Mouse (Mus musculus) telencephalon, adult 2 months (tissue): ENCODE results near the gene Ascl2.

Experiments
- DNase-seq: peaks from one replicate; pipeline ENCODE4 v3.0.0-alpha.2; 2011; ENCODE audit warnings: low read depth, low spot score

Ascl2 gene

GRCm38 (mm10) chr7:142968809-142969511 lies at the start of gene Ascl2:
Gene Ascl2, minus strand, starts transcription at chr7:142969264.
- no peak for DNase-seq

DNA sequence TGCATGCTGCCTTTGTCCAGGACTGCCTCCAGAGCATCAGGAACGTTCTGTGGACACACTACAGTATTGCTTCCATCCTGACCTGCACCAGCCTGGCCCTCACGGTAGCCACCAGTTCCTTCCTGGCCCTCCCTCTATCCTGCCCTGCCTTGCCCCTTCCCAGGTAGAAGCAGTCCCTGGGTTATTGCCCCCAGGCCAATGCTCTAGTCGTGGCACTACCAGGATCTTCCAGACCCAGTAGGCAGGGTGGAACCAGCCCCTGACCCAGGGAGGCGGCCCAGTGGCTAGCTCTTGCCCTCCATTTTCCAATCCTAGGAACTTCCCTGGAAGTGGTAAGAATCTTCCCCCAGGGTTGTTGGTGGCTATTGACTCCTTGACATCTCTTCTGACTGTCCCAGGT lies 48.1 kb upstream of the Ascl2 start:
- DNase-seq: no peak

DNA sequence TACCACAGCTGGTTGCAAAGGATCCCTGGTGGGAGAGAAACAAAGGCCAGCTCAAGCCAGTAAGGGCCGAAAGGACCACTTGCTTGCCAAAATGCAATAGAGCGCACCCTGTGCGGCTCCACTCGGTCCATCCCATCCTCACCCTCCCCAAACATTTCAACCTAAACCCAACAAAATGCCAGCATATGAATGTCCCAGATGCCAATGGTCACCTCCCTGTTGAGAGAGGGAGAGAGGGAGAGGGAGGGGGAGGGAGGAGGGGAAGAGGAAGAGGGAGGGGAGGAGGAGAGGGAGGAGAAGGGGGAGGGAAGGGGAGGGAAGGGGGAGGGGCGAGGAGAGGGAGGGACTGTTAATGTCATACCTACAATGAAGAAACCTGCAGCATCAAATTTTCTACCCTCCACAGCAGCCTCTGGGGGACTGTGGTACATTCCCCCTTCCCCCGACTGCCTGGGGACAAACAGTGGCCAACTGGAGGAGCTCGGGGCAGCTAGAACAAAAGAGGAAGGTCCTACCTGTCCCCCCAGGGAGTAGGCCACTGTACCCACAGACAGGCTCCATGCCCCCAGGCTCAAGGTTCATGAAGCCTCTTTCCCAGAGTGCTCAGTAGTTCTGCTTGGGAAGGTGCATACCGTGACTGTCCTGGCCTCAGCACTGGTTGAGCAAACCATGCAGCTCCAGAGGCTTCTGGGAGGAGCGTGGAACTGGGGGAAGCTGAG lies 47.5 kb upstream of the Ascl2 start:
- no peak for DNase-seq

DNA sequence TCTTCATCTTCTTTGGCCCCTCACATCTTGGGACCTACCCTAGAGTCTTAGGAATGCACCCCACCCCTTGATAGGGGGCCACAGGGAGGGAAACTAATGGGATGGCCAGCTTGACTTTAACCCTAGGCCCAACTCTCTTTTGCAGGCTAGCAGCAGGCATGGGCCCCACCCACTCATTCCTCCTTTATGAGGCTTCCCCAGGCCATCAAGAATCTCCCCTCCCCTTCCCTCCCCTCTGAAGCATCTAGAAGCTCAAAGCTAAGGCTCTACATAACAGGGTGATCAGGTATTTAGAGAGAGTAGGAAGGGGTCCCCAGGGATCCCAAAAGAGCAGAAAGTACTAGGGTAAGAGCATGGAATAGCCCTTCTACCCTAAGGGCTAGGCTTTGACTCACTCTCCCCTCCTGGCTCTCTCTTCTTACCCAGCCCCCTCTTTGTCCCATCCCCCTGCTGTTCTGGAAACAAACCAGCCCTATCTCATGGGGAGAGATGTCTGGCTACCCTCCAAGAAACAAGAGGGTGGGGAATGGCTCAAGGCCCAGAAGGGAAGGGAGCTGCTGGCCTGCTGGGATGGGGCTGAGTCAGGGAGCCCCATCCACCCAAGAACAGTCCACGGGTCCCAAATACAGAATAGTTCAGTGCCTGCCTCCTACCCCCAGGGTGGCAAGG lies 46.8 kb upstream of the Ascl2 start:
- peak; percentile 56 for DNase-seq

DNA sequence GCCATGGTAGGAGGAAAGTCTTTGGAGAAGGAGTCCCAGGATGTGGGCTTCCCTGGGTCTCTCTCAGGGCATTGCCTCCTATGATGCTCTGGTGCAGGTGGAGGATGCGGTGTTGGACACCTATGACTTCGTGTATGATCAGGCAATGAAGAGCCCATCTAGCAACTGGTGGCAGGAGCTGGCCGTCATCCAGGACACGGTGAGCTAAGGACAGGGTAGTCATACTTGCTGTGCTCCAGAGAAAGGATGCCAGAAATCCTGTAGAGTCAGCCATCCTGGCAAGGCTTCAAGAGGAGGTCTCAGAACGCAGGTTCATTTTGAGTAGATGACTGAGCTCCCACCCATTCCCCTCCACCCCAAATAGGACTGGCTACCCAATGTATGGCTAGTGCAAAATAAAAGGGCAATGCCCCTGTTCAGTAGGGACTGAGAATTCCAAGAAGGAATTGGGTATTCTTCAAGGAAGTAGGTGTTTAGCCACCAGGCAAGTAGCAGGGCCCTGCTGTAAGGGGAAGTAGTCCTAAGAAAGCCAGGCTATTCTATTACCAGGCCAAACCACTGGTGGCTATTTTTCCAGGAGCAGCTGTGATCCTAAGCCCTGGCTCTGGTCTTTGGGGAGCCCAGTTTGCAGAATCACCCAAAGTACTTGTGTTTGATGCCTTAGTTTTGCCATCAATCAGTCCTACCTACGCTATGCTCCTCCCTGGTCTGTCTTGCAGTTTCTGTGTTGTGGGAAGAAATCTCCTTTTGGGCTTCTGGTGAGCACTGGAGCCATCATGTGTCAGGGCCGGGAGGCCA lies 46.0 kb upstream of the Ascl2 start:
- no peak for DNase-seq

GRCm38 (mm10) chr7:143013420-143014178 lies 44.5 kb upstream of the Ascl2 start:
- DNase-seq: no peak

GRCm38 (mm10) chr7:143012230-143012875 lies 43.3 kb upstream of the Ascl2 start:
- no peak for DNase-seq

GRCm38 (mm10) chr7:143011226-143011625 lies 42.2 kb upstream of the Ascl2 start:
- no peak for DNase-seq

- DNase-seq: no peak
Observed at GRCm38 (mm10) chr7:143009996-143010395, 40.9 kb upstream of the Ascl2 start.

GRCm38 (mm10) chr7:143008996-143009665 lies 40.1 kb upstream of the Ascl2 start:
- no peak for DNase-seq

GRCm38 (mm10) chr7:143008370-143008926 lies 39.4 kb upstream of the Ascl2 start:
- DNase-seq: no peak

DNA sequence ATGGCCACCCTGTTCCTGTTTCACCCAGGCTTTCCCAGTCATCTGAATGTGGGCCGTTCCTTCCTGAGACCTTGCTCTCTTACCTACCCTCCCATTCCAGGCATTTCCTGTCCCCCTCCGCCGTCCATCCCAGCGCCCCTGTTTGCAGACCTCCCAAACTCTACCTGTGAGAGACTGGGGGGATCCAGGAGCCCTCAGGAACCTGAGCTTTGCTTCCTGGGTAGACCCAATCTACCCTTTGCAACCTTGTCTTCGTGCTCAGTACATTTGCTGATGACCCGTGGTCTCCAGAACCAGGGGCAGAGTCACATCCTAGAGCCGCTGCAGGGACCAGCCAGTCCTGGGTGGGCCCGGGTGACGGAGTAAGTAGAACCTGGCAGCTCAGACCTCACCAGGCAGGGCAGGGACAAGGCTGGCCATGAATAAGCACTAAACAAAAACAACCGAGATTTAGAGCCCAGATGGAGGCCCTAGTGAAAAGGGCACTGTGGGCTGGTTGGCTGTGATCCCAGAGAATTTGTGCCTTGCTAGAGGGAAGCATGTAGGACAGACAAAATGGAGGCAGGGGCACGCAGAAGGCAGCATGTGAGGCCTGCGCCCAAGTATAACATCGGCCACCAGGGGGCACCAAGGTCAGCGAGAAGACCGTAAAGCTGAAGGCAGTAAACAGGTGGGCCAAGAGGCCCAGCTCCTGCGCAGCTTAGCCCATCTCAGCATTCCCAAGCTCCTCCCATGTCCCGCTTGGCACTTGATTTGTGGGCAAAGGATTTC lies 38.7 kb upstream of the Ascl2 start:
- DNase-seq: peak; percentile 58

- no peak for DNase-seq
Observed at GRCm38 (mm10) chr7:143006756-143007598, 37.9 kb upstream of the Ascl2 start.

DNA sequence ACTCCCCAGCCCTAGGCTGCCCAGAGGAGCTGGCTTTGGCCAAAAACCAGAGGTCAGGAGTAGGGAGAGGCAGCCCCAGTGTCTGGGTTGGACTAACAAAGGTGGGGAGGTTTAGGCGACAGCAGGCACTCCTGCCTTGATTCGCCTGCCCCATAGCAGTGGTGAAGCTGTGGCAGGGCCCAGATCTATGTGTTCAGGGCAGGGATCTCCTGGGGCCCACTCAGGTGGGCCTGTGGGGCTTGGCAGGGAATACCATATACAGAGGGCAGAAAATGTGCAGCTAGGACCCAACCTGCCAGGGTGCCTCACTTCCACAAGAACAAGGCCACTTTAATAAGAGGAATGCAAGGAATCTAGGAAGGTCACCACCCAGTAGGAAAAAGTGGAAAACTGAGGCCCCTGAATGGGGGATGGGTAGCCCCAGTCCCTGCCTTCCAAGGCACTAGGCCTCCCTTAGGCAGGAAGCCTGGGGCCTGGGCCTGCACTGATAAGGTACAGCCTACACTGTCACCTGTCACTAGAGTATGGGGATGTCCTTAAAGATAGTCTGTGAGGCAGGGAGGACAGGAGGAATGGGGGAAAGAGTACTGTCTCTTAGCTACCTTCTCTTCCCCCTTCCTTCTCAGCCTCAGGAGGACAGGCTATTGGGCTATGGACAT lies 37.2 kb upstream of the Ascl2 start:
- DNase-seq: no peak

DNA sequence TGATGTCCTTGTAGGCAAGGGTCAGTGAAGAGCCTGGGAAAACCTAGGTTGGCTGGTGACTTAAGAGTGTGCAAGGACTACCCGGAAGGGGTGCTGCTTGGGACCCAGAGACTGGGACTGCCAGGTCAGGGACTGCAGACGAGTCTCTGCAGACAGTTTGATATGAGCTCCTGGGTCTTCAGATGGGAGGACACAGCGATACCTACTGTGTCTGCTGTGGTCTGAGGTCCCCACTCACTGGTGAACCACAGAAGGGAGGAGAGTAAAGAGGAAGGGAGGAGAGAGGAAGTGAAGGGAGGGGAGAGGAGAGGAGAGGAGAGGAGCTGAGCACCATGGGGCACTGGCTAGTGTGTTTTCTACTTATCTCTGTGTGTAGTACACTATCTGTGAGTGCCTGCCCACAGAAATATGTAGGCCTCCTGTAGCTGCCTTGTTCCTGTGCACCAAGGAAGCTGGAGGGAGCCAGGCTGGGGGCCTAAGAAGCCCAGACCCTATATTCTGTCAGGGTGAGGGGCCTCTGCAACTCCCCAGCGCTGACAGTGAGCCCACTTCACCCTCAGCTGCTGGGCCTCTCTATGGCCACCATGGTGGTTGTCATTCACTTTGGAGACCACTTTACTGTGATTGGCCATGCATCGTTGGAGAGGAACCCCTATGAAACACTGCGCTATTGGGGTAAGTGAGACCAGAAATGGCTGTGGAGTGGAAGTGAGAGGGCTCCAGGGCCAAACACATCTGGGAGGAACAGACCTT lies 36.5 kb upstream of the Ascl2 start:
- DNase-seq: no peak

DNA sequence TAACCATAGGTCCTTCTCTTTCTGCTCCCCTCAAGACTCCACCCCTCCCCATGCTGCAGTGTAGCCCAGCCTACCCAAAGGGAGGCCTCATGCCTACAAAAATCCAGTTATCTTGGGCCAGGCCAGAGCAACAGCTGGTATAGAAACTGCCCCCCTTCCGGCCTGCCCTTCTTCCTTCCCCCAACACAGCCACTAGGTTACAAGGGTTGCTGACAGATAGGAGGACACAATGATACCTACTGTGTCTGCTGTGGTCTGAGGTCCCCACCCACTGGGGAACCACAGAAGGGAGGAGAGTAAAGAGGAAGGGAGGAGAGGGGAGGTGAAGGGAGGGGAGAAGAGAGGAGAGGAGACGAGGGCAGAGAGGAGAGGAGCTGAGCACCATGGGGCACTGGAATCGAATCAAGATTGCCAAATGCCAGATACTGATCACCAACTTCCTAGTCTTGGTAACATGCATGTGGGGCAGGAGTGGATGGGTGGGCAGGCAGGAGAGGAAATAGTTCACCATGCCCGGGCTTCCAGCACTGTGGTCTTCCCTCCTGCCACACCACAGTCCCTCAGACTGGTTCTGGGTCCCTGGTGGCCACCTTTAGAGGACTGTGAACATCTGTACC lies 35.8 kb upstream of the Ascl2 start, which contains the start of gene Tspan32:
TSS of gene Tspan32 (plus strand) at position 320 of the 617 bp plus-strand sequence.
- DNase-seq: no peak
